In genomic region chr9:43719407-43719839, GRCm38 (mm10) we compare ENCODE assay signal across 9 mouse cellular contexts. TPM values are rescaled to one million over a fixed set of nuclear protein-coding genes. Genes with fewer than 3 reads are reported as not detected.
A peak's percentile ranks its signal among the peaks of the same experiment; 100 is the strongest.
DNase-seq lines count a peak whose midpoint lies in the region; ATAC-seq and TF ChIP-seq lines count a peak whose summit lies in the region.
"Had no signal": no experiment of that assay in that cellular context is flagged by ENCODE, and none has a peak within 500 bp of the region (broad histone marks: within the 10 kb centered on the region; RNA-seq: fewer than 3 reads in every experiment).

No protein-coding gene starts in this region.

- H3K36me3 ChIP-seq in kidney, postnatal 0 days (ENCODE audit: insufficient read depth, low read length) = no peaks in the 10 kb centered on the region
- no peaks in the 10 kb centered on the region for H3K36me3 ChIP-seq in kidney, embryonic 15.5 days
- H3K36me3 ChIP-seq in heart, embryonic 15.5 days = no peaks in the 10 kb centered on the region

- no peak overlapping the region for H3K9ac ChIP-seq in kidney, postnatal 0 days (ENCODE audit: low read depth, low read length)
- H3K9ac ChIP-seq in kidney, embryonic 15.5 days = no peak overlapping the region
- no peak overlapping the region for H3K9ac ChIP-seq in heart, embryonic 15.5 days

- H3K27me3 ChIP-seq in kidney, postnatal 0 days (ENCODE audit: insufficient read depth, low read length) = no peaks in the 10 kb centered on the region
- 0 out of 2 replicates have a peak, but pooled peaks cover 7% of the 10 kb centered on the region for H3K27me3 ChIP-seq in kidney, embryonic 15.5 days
- H3K27me3 ChIP-seq in heart, embryonic 15.5 days = 0 out of 2 replicates have a peak, but pooled peaks cover 3% of the 10 kb centered on the region

- TF ChIP-seq CTCF in kidney, postnatal 0 days (IDR thresholded peaks at IDR 0.05; ENCODE audit: low read depth) = no peak

- H3K4me2 ChIP-seq in kidney, postnatal 0 days (ENCODE audit: low read length) = no peak overlapping the region
- no peak overlapping the region for H3K4me2 ChIP-seq in kidney, embryonic 15.5 days
- H3K4me2 ChIP-seq in heart, embryonic 15.5 days = no peak overlapping the region

- no peak for ATAC-seq in kidney, postnatal 0 days (replicated peaks; ENCODE audit: low FRiP score, low read depth)
- ATAC-seq in kidney, embryonic 15.5 days (replicated peaks; ENCODE audit: low FRiP score) = no peak
- no peak for ATAC-seq in heart, embryonic 15.5 days (replicated peaks; ENCODE audit: insufficient number of reproducible peaks, insufficient read depth, low FRiP score, low read depth)
- no peak for ATAC-seq in cerebellum, adult (ENCODE audit: insufficient number of reproducible peaks, low FRiP score, low TSS enrichment)

- H3K4me1 ChIP-seq in kidney, postnatal 0 days (replicated peaks; ENCODE audit: insufficient read depth, low read length) = no peaks in the 10 kb centered on the region
- no peaks in the 10 kb centered on the region for H3K4me1 ChIP-seq in kidney, embryonic 15.5 days
- H3K4me1 ChIP-seq in heart, embryonic 15.5 days (replicated peaks) = no peaks in the 10 kb centered on the region; the same call in 1 of the 2 replicates

- H3K9me3 ChIP-seq in kidney, postnatal 0 days (replicated peaks; ENCODE audit: low read length) = no peaks in the 10 kb centered on the region
- no peaks in the 10 kb centered on the region for H3K9me3 ChIP-seq in kidney, embryonic 15.5 days (replicated peaks)
- no peaks in the 10 kb centered on the region for H3K9me3 ChIP-seq in heart, embryonic 15.5 days (replicated peaks)

- no peak overlapping the region for H3K27ac ChIP-seq in kidney, postnatal 0 days
- no peak overlapping the region for H3K27ac ChIP-seq in kidney, embryonic 15.5 days
- 0 out of 2 replicates have a peak overlapping the region, but pooled peaks have one; percentile 41 for H3K27ac ChIP-seq in heart, embryonic 15.5 days

- no peak overlapping the region for H3K4me3 ChIP-seq in kidney, postnatal 0 days (replicated peaks; ENCODE audit: low read depth, low read length)
- H3K4me3 ChIP-seq in kidney, embryonic 15.5 days (replicated peaks) = no peak overlapping the region
- H3K4me3 ChIP-seq in heart, embryonic 15.5 days = no peak overlapping the region

- WGBS in kidney, postnatal 0 days = 55% methylated on average over 4 of the region's 4 CpGs
- WGBS in kidney, embryonic 15.5 days = 71% methylated on average over 4 of the region's 4 CpGs
- WGBS in heart, embryonic 15.5 days = 55% methylated on average over 4 of the region's 4 CpGs

- peak; percentile 39 for DNase-seq in kidney, postnatal 0 days (ENCODE audit: low spot score)
- peak; percentile 88 for DNase-seq in Muller cell, postnatal 12 days (ENCODE audit: inconsistent ontology term)
- DNase-seq in lung, postnatal 10 days = peak; percentile 73
- no peak for DNase-seq in ovary, postnatal 36 days (ENCODE audit: low spot score)
- DNase-seq in adrenal gland, adult 18-20 months (ENCODE audit: low spot score in 2 of 2) = no peak
- DNase-seq: liver had no signal

RNA-seq across cellular contexts. Expression of gene Nectin1, which starts 24.4 kb away (rescaled TPM):
- 3.7 and 3.9 TPM in 2 replicates for polyA plus RNA-seq in kidney, postnatal 0 days (2015; fragmentation: Nextera tagmentation; extraction: Ambion mirVana)
- polyA plus RNA-seq in kidney, embryonic 15.5 days (2015; fragmentation: Nextera tagmentation; extraction: Ambion mirVana) = 4.1 and 4.9 TPM in 2 replicates
- polyA plus RNA-seq in heart, embryonic 15.5 days (2015; fragmentation: Nextera tagmentation; extraction: Ambion mirVana) = 1.0 and 2.9 TPM in 2 replicates
- total RNA-seq in adrenal gland, adult 18-20 months (2021) = 10 to 100 TPM; 25.8 to 27.4 TPM

Comparison
In these comparisons a context has a peak if more than half of its experiments do, and no peak if none do; other contexts are left out.
1. DNase-seq: peak in kidney, postnatal 0 days (single experiment), Muller cell, postnatal 12 days (single experiment) and lung, postnatal 10 days (single experiment); none in ovary, postnatal 36 days (single experiment) and adrenal gland, adult 18-20 months (0 of 2).